Mouse (Mus musculus) myocyte (in vitro differentiated cells): Measurements from ENCODE around the gene Tigar.
A peak's percentile ranks its signal among the peaks of the same experiment; 100 is the strongest.

Source experiments
- MAX ChIP-seq: IDR thresholded peaks from one replicate; pipeline ENCODE4 v1.6.1; 2011; ENCODE audit warnings: low read depth, mild to moderate bottlenecking, control low read depth
- MYOD1 ChIP-seq, 3 experiments: IDR thresholded peaks; one replicate each; pipeline ENCODE4 v1.6.1; 2011; ENCODE audit warnings: control low read depth in 2 of 3, low read depth in 2 of 3, mild to moderate bottlenecking in 2 of 3, moderate library complexity in 1 of 3; ENCODE audit not compliant: insufficient read length in 2 of 3, control insufficient read depth in 1 of 3
- POLR2A ChIP-seq: IDR thresholded peaks from one replicate; pipeline ENCODE4 v1.6.1; 2011; ENCODE audit warnings: low read depth, mild to moderate bottlenecking, control low read depth, moderate library complexity; ENCODE audit not compliant: insufficient read length
- USF1 ChIP-seq: IDR thresholded peaks from one replicate; pipeline ENCODE4 v1.6.1; 2011; ENCODE audit warnings: low read depth, mild to moderate bottlenecking, control low read depth, moderate library complexity

DNA sequence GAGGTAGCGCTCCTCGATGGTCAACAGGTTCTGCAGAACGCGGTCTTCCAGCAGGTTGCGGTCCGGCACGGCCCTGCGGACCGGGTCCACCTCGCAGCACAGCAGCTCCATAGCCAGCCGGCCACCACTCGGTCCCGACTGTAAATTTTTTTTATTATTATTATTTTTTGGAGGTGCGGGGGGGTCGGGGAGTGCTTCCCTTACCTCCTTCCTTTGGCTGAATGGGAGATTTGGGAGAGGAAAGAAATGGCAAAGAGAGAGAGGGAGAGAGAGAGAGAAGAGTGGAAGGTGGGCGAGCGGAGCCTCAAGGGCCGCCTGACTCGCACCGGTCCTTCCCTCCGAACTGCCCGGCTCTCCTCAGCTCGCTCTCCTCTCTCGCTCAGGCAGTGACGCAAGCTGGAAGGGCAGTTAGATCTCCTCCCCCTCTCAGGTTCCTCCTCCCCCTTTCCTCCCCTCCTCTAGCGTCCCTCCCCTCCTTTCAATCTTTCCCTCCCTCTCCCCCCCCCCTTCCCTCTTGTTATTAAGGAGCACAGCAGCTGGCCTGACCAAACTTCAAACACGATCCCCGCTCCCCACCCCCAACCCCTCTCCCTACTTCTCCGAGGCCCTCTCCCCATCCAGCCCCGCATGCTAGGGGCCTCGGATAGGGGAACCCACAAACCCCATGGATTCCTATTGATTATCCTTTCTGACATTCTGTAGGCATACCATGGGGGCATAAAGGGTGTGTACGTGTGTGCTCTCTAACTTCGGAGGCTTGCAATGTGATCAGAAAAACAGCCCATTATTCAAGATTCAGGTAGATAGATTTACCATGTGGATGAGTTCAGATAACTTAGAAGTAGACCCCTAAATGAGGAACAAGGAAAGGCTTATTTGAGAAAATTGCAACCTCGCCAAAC, 41.6 kb upstream of the Tigar start:
- no peak for TF ChIP-seq MYOD1 (IDR thresholded peaks at IDR 0.05; ENCODE audit: control insufficient read depth in 1 of 3, insufficient read length in 2 of 3, low read depth in 2 of 3)
- TF ChIP-seq USF1, result no peak
- peak; percentile 95 for TF ChIP-seq POLR2A
- no peak for TF ChIP-seq MAX
